Comparison of ENCODE assay signal across 13 mouse cellular contexts in the genomic region with DNA sequence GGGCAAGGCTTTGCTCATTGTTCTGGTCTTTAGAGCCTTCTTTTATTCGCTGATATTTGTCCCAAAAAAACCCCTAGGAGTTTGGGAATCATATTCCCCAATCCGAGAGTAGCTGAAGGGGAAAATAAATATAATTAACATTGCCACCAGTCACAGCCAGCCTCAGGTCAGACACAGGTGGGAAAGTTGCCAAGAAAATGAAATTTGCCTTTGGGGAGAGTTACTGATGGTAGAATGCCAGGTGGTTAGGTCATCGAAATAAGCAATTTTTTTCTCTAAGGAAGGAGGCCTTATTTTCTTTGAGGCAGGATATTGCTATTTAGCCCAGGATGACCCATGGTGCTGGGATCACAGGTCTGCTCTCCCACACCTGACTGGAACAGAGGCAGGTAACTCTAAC. TPM values are rescaled to one million over a fixed set of nuclear protein-coding genes. Genes with fewer than 3 reads are reported as not detected.
"Had no signal": no experiment of that assay in that cellular context is flagged by ENCODE, and none has a peak within 500 bp of the region (broad histone marks: within the 10 kb centered on the region; RNA-seq: fewer than 3 reads in every experiment).

No protein-coding gene starts in this region.

- H3K4me3 ChIP-seq: limb, embryonic 12.5 days; myocyte; neural tube, embryonic 13.5 days; stomach, embryonic 15.5 days had no signal

- ATAC-seq: midbrain, embryonic 13.5 days; midbrain, embryonic 16.5 days had no signal

- H3K27ac ChIP-seq: limb, embryonic 12.5 days; limb, embryonic 15.5 days; liver, embryonic 13.5 days; midbrain, embryonic 10.5 days; midbrain, embryonic 13.5 days; neural tube, embryonic 13.5 days; stomach, embryonic 15.5 days had no signal

- H3K36me3 ChIP-seq: limb, embryonic 12.5 days; limb, embryonic 15.5 days; liver, embryonic 13.5 days; midbrain, embryonic 10.5 days; midbrain, embryonic 13.5 days; neural tube, embryonic 13.5 days; stomach, embryonic 15.5 days had no signal

- H3K9ac ChIP-seq: limb, embryonic 12.5 days; limb, embryonic 15.5 days; midbrain, embryonic 13.5 days; stomach, embryonic 15.5 days had no signal

- H3K9me3 ChIP-seq: limb, embryonic 12.5 days; limb, embryonic 15.5 days; liver, embryonic 13.5 days; megakaryocyte, embryonic 14.5 days; midbrain, embryonic 10.5 days; midbrain, embryonic 13.5 days; neural tube, embryonic 13.5 days; stomach, embryonic 15.5 days had no signal

RNA-seq across cellular contexts. Expression of a gene that starts 35.3 kb away (rescaled TPM):
- total RNA-seq: layer of hippocampus, postnatal 25 days; monocyte, adult 5-6 weeks; neutrophil, adult 5-6 weeks had no signal
